Mouse (Mus musculus) neutrophil, adult 5-6 weeks (primary cell): ENCODE data around the gene Paqr6. TPM values are rescaled to one million over a fixed set of nuclear protein-coding genes. Genes with fewer than 3 reads are reported as not detected.

ENCODE experiments used
- ATAC-seq: fragments of 151-379, 151-347 bp; 2 replicates; pipeline ENCODE4 v1.8.0; 2017; ENCODE audit warnings: mild to moderate bottlenecking, moderate TSS enrichment; ENCODE audit not compliant: insufficient number of reproducible peaks, poor library complexity, low FRiP score, severe bottlenecking; ENCODE audit errors: extremely low read depth
- total RNA-seq: library from RNA; stranded (forward); fragments of 200-1000 nt; gene quantifications from 2 replicates; pipeline ENCODE4 v1.2.3, GENCODE M21; 2017

Gene Paqr6
- total RNA-seq, 1 experiment from 2014 or later, result not detected

- no peak for ATAC-seq
These were observed 39.3 kb downstream of the Paqr6 start for GRCm38 (mm10) chr3:88403522-88404230.

GRCm38 (mm10) chr3:88407090-88407489 is 42.7 kb downstream of the Paqr6 start:
- ATAC-seq, result peak; percentile 68

- no peak for ATAC-seq
These were observed 43.1 kb downstream of the Paqr6 start for GRCm38 (mm10) chr3:88407529-88407928.

GRCm38 (mm10) chr3:88408953-88409352 is 44.6 kb downstream of the Paqr6 start:
- no peak for ATAC-seq

GRCm38 (mm10) chr3:88409741-88410644 is 45.6 kb downstream of the Paqr6 start, which contains the start of gene Pmf1:
Pmf1 (minus strand) TSS chr3:88410331.
- ATAC-seq, result peak; percentile 80

- no peak for ATAC-seq
These were observed 46.3 kb downstream of the Paqr6 start for GRCm38 (mm10) chr3:88410645-88411031.

GRCm38 (mm10) chr3:88411681-88412080 is 47.3 kb downstream of the Paqr6 start:
- ATAC-seq, result no peak

- no peak for ATAC-seq
These were observed 48.3 kb downstream of the Paqr6 start for GRCm38 (mm10) chr3:88412636-88413035.

GRCm38 (mm10) chr3:88415668-88416067 is 51.3 kb downstream of the Paqr6 start:
- no peak for ATAC-seq

GRCm38 (mm10) chr3:88418016-88418415 is 53.6 kb downstream of the Paqr6 start:
- ATAC-seq, result no peak

Other genes with a start within 250 kb of the Paqr6 start
- gene Mef2d, start 222.2 kb upstream of the Paqr6 start, total RNA-seq, result 120 and 162 TPM in 2 replicates
- gene Rhbg, start 109.9 kb upstream of the Paqr6 start, total RNA-seq, result not detected in 2 replicates
- not detected in 2 replicates for gene Gm38392, start 77.4 kb upstream of the Paqr6 start, total RNA-seq
- gene Tsacc, start 67.6 kb upstream of the Paqr6 start, total RNA-seq, result 1.6 and 2.2 TPM in 2 replicates
- gene Cct3, start 67.5 kb upstream of the Paqr6 start, total RNA-seq, result 73.6 and 102 TPM in 2 replicates
- 27.7 and 32.1 TPM in 2 replicates for gene Glmp, start 39.6 kb upstream of the Paqr6 start, total RNA-seq
- gene Tmem79, start 28.4 kb upstream of the Paqr6 start, total RNA-seq, result 0.61 TPM in 1 of 2 replicates, not detected in the other
- 65.1 and 65.7 TPM in 2 replicates for gene Smg5, start 28.3 kb upstream of the Paqr6 start, total RNA-seq
- gene Bglap3, start 8.2 kb downstream of the Paqr6 start, total RNA-seq, result not detected in 2 replicates
- gene Bglap2, start 14.1 kb downstream of the Paqr6 start, total RNA-seq, result not detected in 2 replicates
- gene Bglap, start 19.9 kb downstream of the Paqr6 start, total RNA-seq, result not detected in 2 replicates
- 21.1 and 22.1 TPM in 2 replicates for gene Pmf1, start 45.7 kb downstream of the Paqr6 start, total RNA-seq
- 20.9 and 26.2 TPM in 2 replicates for gene Slc25a44, start 60.6 kb downstream of the Paqr6 start, total RNA-seq
- gene Sema4a, start 96.6 kb downstream of the Paqr6 start, total RNA-seq, result 161 and 176 TPM in 2 replicates
- 8.1 and 9.4 TPM in 2 replicates for gene Lmna, start 145.4 kb downstream of the Paqr6 start, total RNA-seq
- gene Mex3a, start 167.8 kb downstream of the Paqr6 start, total RNA-seq, result 0.47 and 0.49 TPM in 2 replicates
- 0.47 and 1.1 TPM in 2 replicates for gene Rab25, start 183.7 kb downstream of the Paqr6 start, total RNA-seq
- 66.6 and 68.0 TPM in 2 replicates for gene Lamtor2, start 188.5 kb downstream of the Paqr6 start, total RNA-seq
- 25.3 and 26.3 TPM in 2 replicates for gene Ubqln4, start 189.2 kb downstream of the Paqr6 start, total RNA-seq
- 21.5 and 25.4 TPM in 2 replicates for gene Ssr2, start 211.3 kb downstream of the Paqr6 start, total RNA-seq
- 144 and 164 TPM in 2 replicates for gene Arhgef2, start 241.4 kb downstream of the Paqr6 start, total RNA-seq